Mouse (Mus musculus) MEL (cell line): ENCODE results near the gene Camkk2. TPM values are rescaled to one million over a fixed set of nuclear protein-coding genes. Genes with fewer than 3 reads are reported as not detected.
A peak's percentile ranks its signal among the peaks of the same experiment; 100 is the strongest.

Experiments used
- DNase-seq: peaks from one replicate; pipeline ENCODE4 v3.0.0; 2011; ENCODE audit warnings: low read depth, low spot score
- H3K27ac ChIP-seq: 2 replicates; pipeline ENCODE4 v1.5.1; 2012; ENCODE audit warnings: low read depth, mild to moderate bottlenecking, control low read depth, low read length, moderate library complexity; ENCODE audit not compliant: control insufficient read depth
- H3K27me3 ChIP-seq, 2 experiments: fragments of 150-350 bp in 1 of 2; sonication (generic) in 1 of 2; 2 replicates each; pipeline ENCODE4 v1.6.1; 2012; ENCODE audit warnings: low read length in 2 of 2, mild to moderate bottlenecking in 2 of 2, improper control_type of control experiment in 1 of 2, moderate library complexity in 1 of 2; ENCODE audit not compliant: insufficient read depth in 2 of 2, control insufficient read depth in 1 of 2
- H3K36me3 ChIP-seq, 2 experiments: 2 replicates each; pipeline ENCODE4 v1.6.1; 2012 to 2014; ENCODE audit warnings: low read length in 2 of 2, improper control_type of control experiment in 1 of 2, inconsistent platforms in 1 of 2, mild to moderate bottlenecking in 1 of 2; ENCODE audit not compliant: insufficient read depth in 2 of 2, control insufficient read depth in 1 of 2
- H3K4me1 ChIP-seq, 2 experiments: fragments of 150-350 bp in 1 of 2; sonication (generic) in 1 of 2; 2 replicates each; pipeline ENCODE4 v1.6.1; 2012; ENCODE audit warnings: low read length in 2 of 2, improper control_type of control experiment in 1 of 2, mild to moderate bottlenecking in 1 of 2; ENCODE audit not compliant: insufficient read depth in 2 of 2, control insufficient read depth in 1 of 2
- H3K4me3 ChIP-seq, 2 experiments: fragments of 150-350 bp in 1 of 2; sonication (generic) in 1 of 2; 2 replicates each; pipeline ENCODE4 v1.5.1; 2012; ENCODE audit warnings: low read depth in 2 of 2, low read length in 2 of 2, mild to moderate bottlenecking in 2 of 2, moderate library complexity in 2 of 2, control low read depth in 1 of 2, improper control_type of control experiment in 1 of 2; ENCODE audit not compliant: control insufficient read depth in 1 of 2, insufficient read depth in 1 of 2
- H3K79me2 ChIP-seq: 2 replicates; pipeline ENCODE4 v1.6.1; 2012; ENCODE audit warnings: mild to moderate bottlenecking, low read length, moderate library complexity; ENCODE audit not compliant: control insufficient read depth, poor library complexity, insufficient read depth
- H3K9ac ChIP-seq: 2 replicates; pipeline ENCODE4 v1.6.1; 2012; ENCODE audit warnings: low read depth, mild to moderate bottlenecking, control low read depth, low read length, moderate library complexity; ENCODE audit not compliant: control insufficient read depth, poor library complexity, severe bottlenecking
- H3K9me3 ChIP-seq: fragments of 150-350 bp; sonication (generic); replicated peaks from 2 replicates; pipeline ENCODE4 v1.6.1; 2012; ENCODE audit warnings: mild to moderate bottlenecking, low read length, improper control_type of control experiment, moderate library complexity; ENCODE audit not compliant: insufficient read depth
- BHLHE40 ChIP-seq: IDR thresholded peaks from 2 replicates; pipeline ENCODE4 v1.6.1; 2012; ENCODE audit warnings: low read depth, mild to moderate bottlenecking, inconsistent platforms, low read length, improper control_type of control experiment, borderline replicate concordance
- CHD1 ChIP-seq: IDR thresholded peaks from 2 replicates; pipeline ENCODE4 v1.6.1; 2012; ENCODE audit warnings: low read depth, mild to moderate bottlenecking, inconsistent platforms, low read length, improper control_type of control experiment
- CHD2 ChIP-seq: IDR thresholded peaks from 2 replicates; pipeline ENCODE4 v1.6.1; 2011; ENCODE audit warnings: low read length, improper control_type of control experiment
- CTCF ChIP-seq, 3 experiments: IDR thresholded peaks in 2 of 3; conservative IDR thresholded peaks in 1 of 3; 2 replicates each; pipeline ENCODE4 v1.5.1; 2011 to 2012; ENCODE audit warnings: low read length in 3 of 3, low read depth in 2 of 3, mild to moderate bottlenecking in 2 of 3, improper control_type of control experiment in 1 of 3, inconsistent platforms in 1 of 3, mixed read lengths in 1 of 3, moderate library complexity in 1 of 3; ENCODE audit not compliant: control insufficient read depth in 1 of 3, insufficient read depth in 1 of 3, poor library complexity in 1 of 3, severe bottlenecking in 1 of 3
- E2F4 ChIP-seq: IDR thresholded peaks from 2 replicates; pipeline ENCODE4 v1.6.1; 2011; ENCODE audit warnings: low read depth, low read length, improper control_type of control experiment, borderline replicate concordance
- ELF1 ChIP-seq: IDR thresholded peaks from 2 replicates; pipeline ENCODE4 v1.6.1; 2014; ENCODE audit warnings: low read depth, mild to moderate bottlenecking, inconsistent platforms, low read length, improper control_type of control experiment, moderate library complexity
- EP300 ChIP-seq, 2 experiments: IDR thresholded peaks; 2 replicates each; pipeline ENCODE4 v1.6.1; 2011; ENCODE audit warnings: improper control_type of control experiment in 2 of 2, low read length in 2 of 2, low read depth in 1 of 2, mild to moderate bottlenecking in 1 of 2
- ETS1 ChIP-seq: IDR thresholded peaks from 2 replicates; pipeline ENCODE4 v1.6.1; 2012; ENCODE audit warnings: low read depth, mild to moderate bottlenecking, inconsistent platforms, low read length, improper control_type of control experiment, moderate library complexity
- GABPA ChIP-seq: IDR thresholded peaks from 2 replicates; pipeline ENCODE4 v1.6.1; 2012; ENCODE audit warnings: low read depth, mild to moderate bottlenecking, inconsistent platforms, low read length, improper control_type of control experiment, moderate library complexity
- HCFC1 ChIP-seq: IDR thresholded peaks from 2 replicates; pipeline ENCODE4 v1.6.1; 2012; ENCODE audit warnings: low read depth, mild to moderate bottlenecking, inconsistent platforms, low read length, improper control_type of control experiment, moderate library complexity
- JUND ChIP-seq: IDR thresholded peaks from 2 replicates; pipeline ENCODE4 v1.6.1; 2011; ENCODE audit warnings: low read depth, mild to moderate bottlenecking, improper control_type of control experiment, low read length
- KAT2A ChIP-seq: conservative IDR thresholded peaks from 2 replicates; pipeline ENCODE4 v1.6.1; 2012; ENCODE audit warnings: low read depth, low read length, improper control_type of control experiment, inconsistent platforms
- MAFK ChIP-seq: IDR thresholded peaks from 2 replicates; pipeline ENCODE4 v1.6.1; 2011; ENCODE audit warnings: low read depth, mild to moderate bottlenecking, low read length, improper control_type of control experiment, borderline replicate concordance
- MAX ChIP-seq: IDR thresholded peaks from 2 replicates; pipeline ENCODE4 v1.6.1; 2011; ENCODE audit warnings: low read length, improper control_type of control experiment
- MAZ ChIP-seq: IDR thresholded peaks from 2 replicates; pipeline ENCODE4 v1.6.1; 2012; ENCODE audit warnings: low read depth, mild to moderate bottlenecking, inconsistent platforms, low read length, improper control_type of control experiment
- MXI1 ChIP-seq: IDR thresholded peaks from 2 replicates; pipeline ENCODE4 v1.6.1; 2011; ENCODE audit warnings: mild to moderate bottlenecking, low read depth, low read length, improper control_type of control experiment
- MYB ChIP-seq: IDR thresholded peaks from 2 replicates; pipeline ENCODE4 v1.6.1; 2011; ENCODE audit warnings: mild to moderate bottlenecking, low read depth, low read length, improper control_type of control experiment
- MYC ChIP-seq: IDR thresholded peaks from 2 replicates; pipeline ENCODE4 v1.6.1; 2011; ENCODE audit warnings: low read depth, mild to moderate bottlenecking, low read length, improper control_type of control experiment, moderate library complexity
- NELFE ChIP-seq: IDR thresholded peaks from 2 replicates; pipeline ENCODE4 v1.6.1; 2011; ENCODE audit warnings: low read depth, low read length, improper control_type of control experiment
- NRF1 ChIP-seq: IDR thresholded peaks from 2 replicates; pipeline ENCODE4 v1.6.1; 2014; ENCODE audit warnings: low read depth, mild to moderate bottlenecking, inconsistent platforms, low read length, improper control_type of control experiment, moderate library complexity; ENCODE audit not compliant: poor library complexity, insufficient read depth, severe bottlenecking
- POLR2A ChIP-seq, 2 experiments: IDR thresholded peaks; 2 replicates each; pipeline ENCODE4 v1.6.1; 2011 to 2012; ENCODE audit warnings: low read length in 2 of 2, mild to moderate bottlenecking in 2 of 2, control low read depth in 1 of 2, improper control_type of control experiment in 1 of 2, low read depth in 1 of 2, moderate library complexity in 1 of 2; ENCODE audit not compliant: control insufficient read depth in 1 of 2, insufficient read depth in 1 of 2, poor library complexity in 1 of 2
- POLR2AphosphoS2 ChIP-seq: IDR thresholded peaks from 2 replicates; pipeline ENCODE4 v1.6.1; 2011; ENCODE audit warnings: low read length, improper control_type of control experiment
- POLR2AphosphoS5 ChIP-seq: IDR thresholded peaks from 2 replicates; pipeline ENCODE4 v1.6.1; 2012; ENCODE audit warnings: low read depth, borderline replicate concordance, mild to moderate bottlenecking, inconsistent platforms, low read length, moderate library complexity, mixed read lengths
- RAD21 ChIP-seq: IDR thresholded peaks from 2 replicates; pipeline ENCODE4 v1.6.1; 2011; ENCODE audit warnings: mild to moderate bottlenecking, low read depth, low read length, improper control_type of control experiment
- RCOR1 ChIP-seq: IDR thresholded peaks from 2 replicates; pipeline ENCODE4 v1.6.1; 2012; ENCODE audit warnings: low read depth, mild to moderate bottlenecking, inconsistent platforms, low read length, improper control_type of control experiment
- SIN3A ChIP-seq: IDR thresholded peaks from 2 replicates; pipeline ENCODE4 v1.6.1; 2012; ENCODE audit warnings: low read length, improper control_type of control experiment, inconsistent platforms
- SMC3 ChIP-seq: IDR thresholded peaks from 2 replicates; pipeline ENCODE4 v1.6.1; 2011; ENCODE audit warnings: low read depth, low read length, improper control_type of control experiment
- TAL1 ChIP-seq: IDR thresholded peaks from 2 replicates; pipeline ENCODE4 v1.6.1; 2012; ENCODE audit warnings: mild to moderate bottlenecking, inconsistent platforms, low read length, moderate library complexity, mixed read lengths
- TBP ChIP-seq: IDR thresholded peaks from 2 replicates; pipeline ENCODE4 v1.8.0; 2011; ENCODE audit warnings: low read depth, low read length, improper control_type of control experiment
- TCF12 ChIP-seq: IDR thresholded peaks from 2 replicates; pipeline ENCODE4 v1.6.1; 2014; ENCODE audit warnings: low read depth, mild to moderate bottlenecking, inconsistent platforms, low read length, improper control_type of control experiment, moderate library complexity
- UBTF ChIP-seq: IDR thresholded peaks from 2 replicates; pipeline ENCODE4 v1.6.1; 2012; ENCODE audit warnings: low read depth, mild to moderate bottlenecking, inconsistent platforms, low read length, improper control_type of control experiment, moderate library complexity, borderline replicate concordance; ENCODE audit not compliant: insufficient read depth
- USF2 ChIP-seq, 2 experiments: IDR thresholded peaks; 2 replicates each; pipeline ENCODE4 v1.6.1; 2011 to 2012; ENCODE audit warnings: improper control_type of control experiment in 2 of 2, low read length in 2 of 2, borderline replicate concordance in 1 of 2, inconsistent platforms in 1 of 2, low read depth in 1 of 2, mild to moderate bottlenecking in 1 of 2; ENCODE audit not compliant: insufficient read depth in 1 of 2
- ZC3H11A ChIP-seq: IDR thresholded peaks from 2 replicates; pipeline ENCODE4 v1.6.1; 2012; ENCODE audit warnings: low read depth, mild to moderate bottlenecking, inconsistent platforms, low read length, improper control_type of control experiment
- ZKSCAN1 ChIP-seq: IDR thresholded peaks from 2 replicates; pipeline ENCODE4 v1.6.1; 2012; ENCODE audit warnings: low read depth, mild to moderate bottlenecking, inconsistent platforms, low read length, improper control_type of control experiment, moderate library complexity
- polyA plus RNA-seq, 2 experiments: library from polyadenylated mRNA; stranded (reverse) in 1 of 2; unstranded in 1 of 2; fragments of >175 nt in 1 of 2; fragments of >200 nt in 1 of 2; gene quantifications; 2 replicates each; pipeline versions ENCODE4 v1.2.1 to v1.2.4; 2012; ENCODE audit warnings: low replicate concordance in 2 of 2, low read depth in 1 of 2; ENCODE audit not compliant: insufficient read length in 2 of 2, insufficient read depth in 1 of 2, missing spikeins in 1 of 2
- total RNA-seq: library from RNA; depleted of rRNA; stranded (reverse); fragments of 300-350 nt; gene quantifications from 2 replicates; pipeline ENCODE4 v1.2.3, GENCODE M21; 2012

The Camkk2 gene
- total and polyA plus RNA-seq, 3 experiments, result 23.7 to 24.8 TPM; not detected in 1

GRCm38 (mm10) chr5:122707276-122708181, 71.7 kb downstream of the Camkk2 start, which contains the start of gene P2rx4:
TSS of gene P2rx4 (plus strand) at chr5:122707544.
- peak; percentile 90 for DNase-seq
- Histone ChIP-seq H3K36me3 (peaks cover 0 to 39% of the 10 kb centered on the region in 2 experiments; a peak in 2 of 4 replicates), H3K9ac (peak within 1 kb of the TSS; percentile 81), H3K4me3 (peak within 1 kb of the TSS; percentile 77), H3K9me3 (no peaks in the 10 kb centered on the region), H3K79me2 (peaks cover 7% of the 10 kb centered on the region), H3K4me1 (peaks cover 18 to 34% of the 10 kb centered on the region in 2 experiments), H3K27ac (peak within 1 kb of the TSS; percentile 83), H3K27me3 (no peaks in the 10 kb centered on the region)
- TF ChIP-seq MYB (no peak; the same call in 1 of the 2 replicates), EP300 (IDR thresholded peaks at IDR 0.05; ENCODE audit: low read depth in 1 of 2, low read length in 2 of 2) (peak in 1 of 2 experiments; percentile 51; a peak in 3 of 4 replicates), TAL1 (no peak), ZKSCAN1 (no peak), KAT2A (peak; percentile 8; the same call in 1 of the 2 replicates), TCF12 (peak; percentile 46), JUND (no peak), SIN3A (peak; percentile 78), MAX (peak; percentile 59), POLR2AphosphoS2 (peak; percentile 88; the same call in 1 of the 2 replicates), POLR2A (IDR thresholded peaks at IDR 0.05; ENCODE audit: control insufficient read depth in 1 of 2, insufficient read depth in 1 of 2, low read depth in 1 of 2, low read length in 2 of 2, poor library complexity in 1 of 2) (peak; percentile 79 to 88), ETS1 (peak; percentile 49; the same call in 1 of the 2 replicates), MXI1 (peak; percentile 85), POLR2AphosphoS5 (peak; percentile 77; the same call in 1 of the 2 replicates), RCOR1 (peak; percentile 39; the same call in 1 of the 2 replicates), SMC3 (no peak), BHLHE40 (peak; percentile 75; the same call in 1 of the 2 replicates), RAD21 (no peak), MAZ (peak; percentile 73; the same call in 1 of the 2 replicates), HCFC1 (peak; percentile 71), MYC (no peak), TBP (peak; percentile 83), ZC3H11A (no peak), CHD2 (no peak), NELFE (peak; percentile 71), UBTF (no peak), E2F4 (no peak), NRF1 (no peak), GABPA (no peak), USF2 (IDR thresholded peaks at IDR 0.05; ENCODE audit: borderline replicate concordance in 1 of 2, insufficient read depth in 1 of 2, low read depth in 1 of 2, low read length in 2 of 2) (no peak), CTCF (IDR thresholded peaks at IDR 0.05 in 2 of 3, conservative IDR thresholded peaks at IDR 0.05 in 1 of 3; ENCODE audit: control insufficient read depth in 1 of 3, insufficient read depth in 1 of 3, low read depth in 2 of 3, low read length in 3 of 3, poor library complexity in 1 of 3, severe bottlenecking in 1 of 3) (peak in 1 of 3 experiments; percentile 14; a peak in 1 of 6 replicates), ELF1 (peak; percentile 66), CHD1 (no peak; the same call in 1 of the 2 replicates), MAFK (no peak)
